Mouse (Mus musculus) embryo, embryonic 10 days (tissue): ENCODE results near the gene B3galt4.

Source experiments
- DNase-seq: peaks from one replicate; pipeline ENCODE4 v3.0.0-alpha.2; 2015; ENCODE audit warnings: low spot score

The B3galt4 gene

GRCm38 (mm10) chr17:33920282-33921097 is 30.8 kb downstream of the B3galt4 start:
- DNase-seq, result peak; percentile 93

GRCm38 (mm10) chr17:33919351-33920281 is 31.7 kb downstream of the B3galt4 start:
- DNase-seq, result peak; percentile 71

- DNase-seq, result no peak
Measured at GRCm38 (mm10) chr17:33918293-33919203, 32.7 kb downstream of the B3galt4 start.

- DNase-seq, result no peak
Measured at GRCm38 (mm10) chr17:33917656-33918292, 33.5 kb downstream of the B3galt4 start.

- DNase-seq, result no peak
Measured at GRCm38 (mm10) chr17:33916847-33917655, 34.2 kb downstream of the B3galt4 start.

GRCm38 (mm10) chr17:33916294-33916693 is 35.0 kb downstream of the B3galt4 start:
- DNase-seq, result peak; percentile 33

GRCm38 (mm10) chr17:33915671-33916250 is 35.5 kb downstream of the B3galt4 start, which contains the start of the genes Tapbp and Zbtb22:
Gene Tapbp (plus strand): TSS chr17:33915899.
Gene Zbtb22 (plus strand): TSS chr17:33915904.
- DNase-seq, result peak; percentile 97

GRCm38 (mm10) chr17:33914969-33915391 is 36.3 kb downstream of the B3galt4 start:
- DNase-seq, result no peak

GRCm38 (mm10) chr17:33913905-33914304 is 37.4 kb downstream of the B3galt4 start:
- DNase-seq, result no peak

- no peak for DNase-seq
Measured at GRCm38 (mm10) chr17:33913264-33913663, 38.0 kb downstream of the B3galt4 start.

- DNase-seq, result no peak
Measured at GRCm38 (mm10) chr17:33911813-33912414, 39.4 kb downstream of the B3galt4 start.

GRCm38 (mm10) chr17:33911052-33911812 is 40.1 kb downstream of the B3galt4 start:
- DNase-seq, result no peak

GRCm38 (mm10) chr17:33910346-33911051 is 40.8 kb downstream of the B3galt4 start:
- DNase-seq, result no peak

- DNase-seq, result peak; percentile 55
Measured at GRCm38 (mm10) chr17:33909869-33910250, 41.4 kb downstream of the B3galt4 start.

GRCm38 (mm10) chr17:33909077-33909868 is 42.0 kb downstream of the B3galt4 start, which contains the start of gene Daxx:
Gene Daxx (plus strand): TSS chr17:33909414.
- DNase-seq, result peak; percentile 99

- no peak for DNase-seq
Measured at GRCm38 (mm10) chr17:33908331-33909076, 42.8 kb downstream of the B3galt4 start.
